Mouse (Mus musculus) stomach, postnatal 0 days (tissue): ENCODE data around the gene Zfhx3.

ENCODE experiments used
- CTCF ChIP-seq: IDR thresholded peaks from 2 replicates; pipeline ENCODE4 v1.5.1; 2016; ENCODE audit warnings: antibody characterized with exemption, low read depth, mild to moderate bottlenecking, moderate library complexity
- EP300 ChIP-seq: optimal IDR thresholded peaks from 2 replicates; pipeline ENCODE3; 2016; ENCODE audit warnings: antibody characterized with exemption

GRCm38 (mm10) chr8:108645660-108646059 lies 703.2 kb downstream of the Zfhx3 start:
- no peak for TF ChIP-seq CTCF
- TF ChIP-seq EP300 = no peak
